Mouse (Mus musculus) forebrain, embryonic 14.5 days (tissue): ENCODE results near the gene Scamp2. TPM values are rescaled to one million over a fixed set of nuclear protein-coding genes. Genes with fewer than 3 reads are reported as not detected.

Experiments used
- ATAC-seq: fragments of 200-750 bp; cut with Nextera tagmentation; 2 replicates; pipeline ENCODE4 v1.8.0; 2017; ENCODE audit warnings: mild to moderate bottlenecking, moderate library complexity
- DNase-seq: peaks from one replicate; pipeline ENCODE4 v3.0.0-alpha.2; 2015; ENCODE audit warnings: low spot score
- H3K27ac ChIP-seq: fragments of 300-500 bp; sonication (generic); 2 replicates; pipeline ENCODE4 v1.5.1; 2014; ENCODE audit warnings: low read depth, mild to moderate bottlenecking, control low read depth, low read length, moderate library complexity
- H3K27me3 ChIP-seq: fragments of 300-500 bp; sonication (generic); replicated peaks from 2 replicates; pipeline ENCODE4 v1.6.1; 2014; ENCODE audit warnings: low read length, control low read depth, mixed read lengths; ENCODE audit not compliant: control insufficient read depth, insufficient read depth
- H3K36me3 ChIP-seq: fragments of 300-500 bp; sonication (generic); 2 replicates; pipeline ENCODE4 v1.6.1; 2014; ENCODE audit warnings: low read length, control low read depth; ENCODE audit not compliant: control insufficient read depth, insufficient read depth
- H3K4me1 ChIP-seq: fragments of 300-500 bp; sonication (generic); 2 replicates; pipeline ENCODE4 v1.6.1; 2014; ENCODE audit warnings: antibody characterized with exemption, low read length, control low read depth; ENCODE audit not compliant: control insufficient read depth, insufficient read depth
- H3K4me2 ChIP-seq: fragments of 300-500 bp; sonication (generic); 2 replicates; pipeline ENCODE4 v1.6.1; 2014; ENCODE audit warnings: mild to moderate bottlenecking, control low read depth, low read length
- H3K4me3 ChIP-seq: fragments of 300-500 bp; sonication (generic); 2 replicates; pipeline ENCODE4 v1.5.1; 2014; ENCODE audit warnings: low read depth, low read length, control low read depth
- H3K9ac ChIP-seq: fragments of 300-500 bp; sonication (generic); 2 replicates; pipeline ENCODE4 v1.6.1; 2014; ENCODE audit warnings: mild to moderate bottlenecking, low read length, control low read depth, moderate library complexity
- H3K9me3 ChIP-seq: fragments of 300-500 bp; sonication (generic); replicated peaks from 2 replicates; pipeline ENCODE4 v1.6.1; 2016; ENCODE audit warnings: low read length, control low read depth, mixed read lengths; ENCODE audit not compliant: control insufficient read depth
- WGBS: fragments of 180-500 bp; shearing (Covaris S2); extraction: QIAGEN DNeasy Blood & Tissue Kit; methylation state at CpG from one replicate; pipeline ENCODE4 v1.1.7; 2014; 5-methylcytosine and 5-hydroxymethylcytosine counted together
- polyA plus RNA-seq: library from polyadenylated mRNA; unstranded; fragments of >200 nt; fragmentation: Nextera tagmentation; extraction: Ambion mirVana; gene quantifications from 2 replicates; pipeline ENCODE4 v1.2.1, GENCODE M21; 2014

The Scamp2 gene
- polyA plus RNA-seq, 1 experiment from 2014 or later: 55.5 TPM

DNA sequence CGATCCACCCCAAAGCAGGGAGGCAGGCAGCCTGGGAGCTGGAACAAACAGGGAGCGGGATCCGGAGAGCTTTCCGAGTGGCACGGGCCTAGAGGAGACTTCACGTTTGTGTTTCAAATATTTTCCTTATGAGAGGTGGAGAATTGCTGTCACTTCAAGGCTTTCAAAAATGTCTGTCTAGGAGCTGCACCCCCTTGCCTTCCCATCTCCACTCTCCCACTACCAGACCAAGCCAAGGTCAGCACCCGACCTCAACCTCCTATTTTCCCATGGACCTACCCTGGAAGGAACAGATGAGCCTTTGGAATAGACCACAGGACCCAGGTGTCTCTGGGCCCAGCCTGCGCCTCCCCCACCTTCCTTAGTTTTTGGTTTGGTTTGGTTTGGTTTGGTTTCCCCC is 36.5 kb downstream of the Scamp2 start:
- H3K9me3 ChIP-seq: no peaks in the 10 kb centered on the region
- WGBS: 89% methylated on average over 8 of the region's 8 CpGs
- no peak for DNase-seq
- H3K27ac ChIP-seq: 0 out of 2 replicates have a peak overlapping the region, but pooled peaks have one; percentile 21
- no peaks in the 10 kb centered on the region for H3K27me3 ChIP-seq
- no peak overlapping the region for H3K9ac ChIP-seq
- peaks cover 35% of the 10 kb centered on the region for H3K36me3 ChIP-seq
- H3K4me2 ChIP-seq: no peak overlapping the region
- ATAC-seq: no peak
- H3K4me1 ChIP-seq: peaks cover 4% of the 10 kb centered on the region; the same call in 1 of the 2 replicates
- H3K4me3 ChIP-seq: no peak overlapping the region

DNA sequence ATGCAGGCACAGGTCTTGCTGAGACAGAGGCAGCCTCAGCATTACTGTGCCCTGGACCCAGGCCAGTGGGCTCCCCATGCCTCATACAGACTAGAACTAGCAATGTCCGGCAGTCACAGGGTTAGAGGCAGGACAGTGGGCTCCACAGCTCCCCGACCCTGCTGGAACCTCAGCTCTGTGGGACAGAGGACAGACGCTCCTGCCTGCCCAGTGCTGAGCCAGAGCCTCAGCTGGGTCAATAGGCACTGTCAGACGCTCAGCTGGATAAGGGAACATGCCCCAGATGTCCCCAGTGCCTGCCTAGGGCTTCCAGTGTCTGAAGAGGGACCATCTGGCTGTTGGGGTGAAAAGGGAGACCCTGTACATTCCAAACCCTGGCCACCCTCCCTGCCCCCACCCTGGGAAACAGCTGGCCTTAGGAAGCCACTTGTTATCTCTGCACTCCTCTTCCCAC is 37.2 kb downstream of the Scamp2 start:
- Histone ChIP-seq H3K27me3 (no peaks in the 10 kb centered on the region), H3K9me3 (no peaks in the 10 kb centered on the region), H3K4me2 (no peak overlapping the region), H3K27ac (no peak overlapping the region), H3K36me3 (peaks cover 29% of the 10 kb centered on the region), H3K9ac (no peak overlapping the region; the same call in 1 of the 2 replicates), H3K4me1 (peaks cover 4% of the 10 kb centered on the region; the same call in 1 of the 2 replicates), H3K4me3 (no peak overlapping the region)
- 25% methylated on average over 4 of the region's 4 CpGs for WGBS
- ATAC-seq: no peak
- DNase-seq: no peak

DNA sequence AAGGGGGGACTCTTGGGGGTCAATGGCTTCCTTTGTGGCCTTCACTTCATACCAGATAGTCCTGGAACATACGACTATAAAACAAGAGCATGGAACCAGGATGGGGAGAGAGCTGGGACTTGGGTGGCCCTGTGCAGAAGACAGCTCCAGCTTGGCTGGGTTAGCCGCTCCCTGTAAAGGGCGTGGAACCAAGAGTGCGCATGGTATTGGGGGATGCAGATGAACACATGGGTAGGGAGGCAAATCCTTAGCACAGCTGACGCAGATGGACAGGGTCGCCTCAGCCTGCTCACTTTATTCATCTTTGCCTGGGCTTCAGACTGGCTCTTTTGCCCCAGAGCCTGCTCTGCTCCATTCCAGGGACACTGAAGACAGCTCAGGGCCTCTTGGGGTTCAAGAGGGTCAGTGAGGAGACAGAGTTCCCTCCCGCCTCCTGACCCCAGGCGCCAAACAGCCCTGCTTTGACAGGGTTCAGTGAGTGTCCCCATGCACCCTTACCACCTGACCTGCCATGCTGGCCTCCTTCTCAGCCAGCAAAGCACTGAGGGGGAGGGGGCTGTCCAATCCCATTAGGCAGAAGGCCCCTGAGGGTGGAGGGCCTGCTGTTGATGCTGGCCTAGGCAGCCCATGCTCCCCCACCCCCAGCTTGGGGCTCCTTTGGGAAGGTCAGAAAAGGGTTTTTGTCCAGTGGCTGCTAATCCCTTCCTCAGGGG is 38.3 kb downstream of the Scamp2 start:
- Histone ChIP-seq H3K4me1 (peaks cover 4% of the 10 kb centered on the region; the same call in 1 of the 2 replicates), H3K4me3 (no peak overlapping the region), H3K9me3 (no peaks in the 10 kb centered on the region), H3K4me2 (no peak overlapping the region), H3K27ac (no peak overlapping the region), H3K36me3 (peaks cover 18% of the 10 kb centered on the region), H3K9ac (no peak overlapping the region), H3K27me3 (no peaks in the 10 kb centered on the region)
- DNase-seq: no peak
- ATAC-seq: no peak
- WGBS: 41% methylated on average over 8 of the region's 8 CpGs

DNA sequence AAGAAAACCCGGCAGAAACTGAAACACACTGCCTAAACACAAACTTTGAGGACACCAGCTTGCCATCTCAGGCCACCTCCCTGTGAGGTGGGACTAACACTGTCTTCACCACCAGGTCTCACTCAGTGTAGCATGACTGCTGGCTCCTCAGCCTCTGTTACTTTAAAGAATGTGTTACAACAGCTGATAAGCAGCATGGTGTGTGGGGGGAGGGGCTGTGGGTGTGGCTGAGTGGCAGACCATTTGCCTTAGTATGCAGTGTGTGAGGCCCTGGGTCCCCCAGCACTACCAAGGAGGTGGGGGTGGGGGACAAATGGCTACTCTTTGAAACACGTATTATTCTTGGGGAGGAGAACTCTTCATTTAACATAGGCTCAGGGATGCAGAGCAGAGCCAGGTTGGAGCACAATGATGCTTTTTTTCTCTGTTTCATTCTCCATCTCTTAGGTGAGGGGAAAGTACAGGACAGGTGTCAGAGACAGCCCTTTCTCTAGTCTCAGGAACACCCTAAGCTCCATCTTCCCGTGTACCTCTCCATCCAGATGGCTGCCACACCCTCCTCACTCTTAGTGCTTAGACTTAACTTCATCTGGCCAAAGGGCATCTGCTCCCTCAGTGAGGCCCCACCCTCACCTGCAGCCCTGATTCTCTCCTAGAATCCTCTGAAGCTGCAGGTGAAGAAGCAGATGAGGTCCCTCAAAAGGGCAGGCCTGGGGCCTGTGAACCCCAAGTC is 40.0 kb downstream of the Scamp2 start:
- H3K27me3 ChIP-seq: 0 out of 2 replicates have a peak, but pooled peaks cover 4% of the 10 kb centered on the region

DNA sequence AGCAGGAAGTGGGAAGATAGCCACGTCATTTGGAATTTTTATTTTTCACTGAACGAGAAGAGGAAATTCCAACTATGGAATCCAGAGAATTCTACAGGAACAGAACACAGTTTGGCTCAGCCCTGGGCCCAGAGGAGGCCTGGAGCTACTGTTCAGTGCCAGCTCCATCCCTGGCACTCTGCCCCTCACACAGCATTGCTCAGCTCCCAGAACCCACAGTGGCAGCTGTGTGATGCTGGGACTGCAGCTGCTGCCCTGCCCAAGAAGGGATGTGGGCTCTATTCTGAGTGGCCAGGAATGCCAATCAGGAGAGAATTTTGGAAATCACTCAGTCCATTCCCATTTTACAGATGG is 40.6 kb downstream of the Scamp2 start:
- no peak overlapping the region for H3K4me2 ChIP-seq
- H3K36me3 ChIP-seq: peaks cover 1% of the 10 kb centered on the region; the same call in 1 of the 2 replicates
- WGBS: 69% methylated on average over 2 of the region's 2 CpGs
- no peak overlapping the region for H3K4me3 ChIP-seq
- ATAC-seq (0 out of 2 replicates have a peak, but pooled peaks have one; percentile 50), DNase-seq (peak; percentile 54)
- H3K9ac ChIP-seq: no peak overlapping the region
- H3K27ac ChIP-seq: no peak overlapping the region
- no peaks in the 10 kb centered on the region for H3K9me3 ChIP-seq
- peaks cover 4% of the 10 kb centered on the region; the same call in 1 of the 2 replicates for H3K27me3 ChIP-seq
- peaks cover 10% of the 10 kb centered on the region for H3K4me1 ChIP-seq

More for the DNA sequence above, 40.0 kb downstream of the Scamp2 start:
- H3K36me3 ChIP-seq: peaks cover 5% of the 10 kb centered on the region; the same call in 1 of the 2 replicates
- no peak overlapping the region for H3K27ac ChIP-seq
- DNase-seq: peak; percentile 44
- no peaks in the 10 kb centered on the region for H3K9me3 ChIP-seq
- peak; percentile 55; the same call in 1 of the 2 replicates for ATAC-seq
- H3K4me2 ChIP-seq: no peak overlapping the region
- H3K4me3 ChIP-seq: no peak overlapping the region
- peaks cover 4% of the 10 kb centered on the region; the same call in 1 of the 2 replicates for H3K4me1 ChIP-seq
- H3K9ac ChIP-seq: no peak overlapping the region
- WGBS: 11% methylated on average over 3 of the region's 3 CpGs

DNA sequence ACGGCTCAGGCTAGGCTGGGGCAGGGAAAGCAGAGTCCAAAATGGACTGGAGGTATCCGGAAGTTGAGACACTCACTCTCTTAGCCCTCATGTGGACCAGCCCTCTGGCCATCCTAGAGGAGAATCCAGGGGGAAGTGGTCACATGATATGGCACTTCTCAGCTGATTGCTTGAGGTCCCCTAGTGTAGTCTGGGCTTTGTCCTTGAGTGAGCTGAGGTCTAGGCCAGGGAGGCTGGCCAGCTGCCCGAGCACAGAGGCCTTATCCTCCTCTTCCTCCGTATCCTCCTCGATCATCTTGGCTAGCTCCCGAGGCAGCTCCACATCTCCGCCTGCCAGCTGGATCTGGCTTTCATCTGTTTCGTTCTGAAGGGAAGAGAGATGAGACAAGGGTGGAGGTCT is 41.4 kb downstream of the Scamp2 start:
- Histone ChIP-seq H3K4me3 (no peak overlapping the region), H3K27me3 (peaks cover 4% of the 10 kb centered on the region; the same call in 1 of the 2 replicates), H3K27ac (no peak overlapping the region), H3K9ac (no peak overlapping the region), H3K4me1 (peaks cover 13% of the 10 kb centered on the region), H3K4me2 (no peak overlapping the region), H3K36me3 (no peaks in the 10 kb centered on the region), H3K9me3 (no peaks in the 10 kb centered on the region)
- ATAC-seq (no peak), DNase-seq (no peak)
- 68% methylated on average over 8 of the region's 8 CpGs for WGBS

DNA sequence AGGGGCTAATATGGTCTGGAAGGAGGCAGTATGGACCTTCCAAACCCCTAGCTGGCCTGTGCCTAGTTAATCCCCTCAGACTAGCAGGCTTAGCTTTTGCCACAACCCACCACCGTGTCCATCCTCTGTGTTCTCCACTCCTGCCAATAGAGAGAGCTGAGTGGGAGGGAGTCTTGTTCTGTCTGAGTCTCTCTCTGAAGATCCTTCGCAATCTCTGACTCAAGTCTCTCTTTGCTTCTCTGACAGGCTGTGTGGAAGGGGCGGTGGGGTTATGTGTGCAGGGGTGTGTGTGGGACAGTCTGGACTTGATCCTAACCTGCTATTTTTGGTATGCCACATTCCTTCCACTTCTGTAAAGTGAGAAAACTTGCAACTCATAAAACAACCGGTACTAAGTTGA is 44.1 kb downstream of the Scamp2 start:
- Histone ChIP-seq H3K36me3 (no peaks in the 10 kb centered on the region), H3K27ac (no peak overlapping the region), H3K4me1 (peaks cover 13% of the 10 kb centered on the region), H3K4me3 (no peak overlapping the region), H3K4me2 (no peak overlapping the region), H3K9me3 (no peaks in the 10 kb centered on the region), H3K27me3 (peaks cover 4% of the 10 kb centered on the region; the same call in 1 of the 2 replicates), H3K9ac (no peak overlapping the region)
- WGBS: 78% methylated on average over 4 of the region's 4 CpGs
- no peak for DNase-seq
- ATAC-seq: no peak

DNA sequence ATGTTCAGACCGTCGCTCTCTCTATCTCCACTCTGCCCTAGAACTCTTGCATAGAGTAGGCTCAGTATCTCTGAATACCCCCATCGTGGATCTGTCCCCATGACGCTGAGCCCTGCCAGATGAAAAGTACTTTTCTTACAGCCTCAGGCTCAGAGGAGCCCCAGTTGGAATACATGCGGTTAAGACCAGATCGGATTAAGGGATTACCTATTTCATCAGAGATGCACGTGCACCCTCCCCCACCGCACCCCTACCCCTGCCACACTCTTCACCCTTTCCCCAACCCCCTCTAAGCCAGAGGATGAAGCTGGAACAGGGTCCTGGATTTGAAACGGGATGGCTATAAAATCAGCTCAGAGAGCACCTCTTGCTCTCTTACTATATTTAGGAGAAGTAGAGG is 44.8 kb downstream of the Scamp2 start:
- no peak overlapping the region for H3K9ac ChIP-seq
- H3K4me3 ChIP-seq: no peak overlapping the region
- H3K27me3 ChIP-seq: peaks cover 4% of the 10 kb centered on the region; the same call in 1 of the 2 replicates
- H3K36me3 ChIP-seq: no peaks in the 10 kb centered on the region
- H3K27ac ChIP-seq: no peak overlapping the region
- H3K9me3 ChIP-seq: no peaks in the 10 kb centered on the region
- H3K4me2 ChIP-seq: no peak overlapping the region
- 9% methylated on average over 9 of the region's 9 CpGs for WGBS
- H3K4me1 ChIP-seq: peaks cover 14% of the 10 kb centered on the region
- DNase-seq: no peak
- ATAC-seq: no peak
